Mouse (Mus musculus) spleen, adult 2 months (tissue): ENCODE results near the gene Cryzl2. TPM values are rescaled to one million over a fixed set of nuclear protein-coding genes. Genes with fewer than 3 reads are reported as not detected.

Experiments used
- DNase-seq, 2 experiments: peaks; one replicate each; pipeline versions ENCODE4 v3.0.0 to v3.0.0-alpha.2; 2012 to 2021; ENCODE audit warnings: low spot score in 2 of 2, low read depth in 1 of 2
- H3K27ac ChIP-seq: fragments of 200-500 bp; 2 replicates; pipeline ENCODE4 v1.5.1; 2012; ENCODE audit warnings: low read length, inconsistent platforms; ENCODE audit not compliant: insufficient read depth
- H3K27me3 ChIP-seq: fragments of 200-500 bp; 2 replicates; pipeline ENCODE4 v1.6.1; 2012; ENCODE audit warnings: mild to moderate bottlenecking, moderate library complexity, low read length, inconsistent platforms; ENCODE audit not compliant: control insufficient read depth, insufficient read depth
- H3K36me3 ChIP-seq: fragments of 200-500 bp; 2 replicates; pipeline ENCODE4 v1.6.1; 2012; ENCODE audit warnings: mild to moderate bottlenecking, low read length, inconsistent platforms; ENCODE audit not compliant: control insufficient read depth, insufficient read depth
- H3K4me1 ChIP-seq: fragments of 200-500 bp; 2 replicates; pipeline ENCODE4 v1.6.1; 2011; ENCODE audit warnings: inconsistent platforms; ENCODE audit not compliant: control insufficient read depth, insufficient read depth, insufficient read length
- H3K4me3 ChIP-seq: fragments of 200-500 bp; 2 replicates; pipeline ENCODE4 v1.5.1; 2011; ENCODE audit warnings: mild to moderate bottlenecking, inconsistent platforms; ENCODE audit not compliant: insufficient read depth, insufficient read length; ENCODE audit errors: extremely low read depth
- CTCF ChIP-seq: fragments of 200-500 bp; IDR thresholded peaks from 2 replicates; pipeline ENCODE4 v1.5.1; 2011; ENCODE audit warnings: mild to moderate bottlenecking, inconsistent platforms; ENCODE audit not compliant: insufficient read depth, insufficient read length, insufficient replicate concordance; ENCODE audit errors: extremely low read depth
- POLR2A ChIP-seq: fragments of 200-500 bp; IDR thresholded peaks from 2 replicates; pipeline ENCODE4 v1.6.1; 2011; ENCODE audit warnings: low read depth, low read length, inconsistent platforms
- WGBS: fragments of 180-500 bp; shearing (Covaris S2); methylation state at CpG from one replicate; pipeline ENCODE4 v1.1.7; 2018; 5-methylcytosine and 5-hydroxymethylcytosine counted together
- polyA plus RNA-seq: library from polyadenylated mRNA; depleted of rRNA; stranded (reverse); fragments of >200 nt; gene quantifications from 2 replicates; pipeline ENCODE4 v1.2.3, GENCODE M21; 2012

Gene Cryzl2
- polyA plus RNA-seq, 1 experiment, result 11.1 TPM

DNA sequence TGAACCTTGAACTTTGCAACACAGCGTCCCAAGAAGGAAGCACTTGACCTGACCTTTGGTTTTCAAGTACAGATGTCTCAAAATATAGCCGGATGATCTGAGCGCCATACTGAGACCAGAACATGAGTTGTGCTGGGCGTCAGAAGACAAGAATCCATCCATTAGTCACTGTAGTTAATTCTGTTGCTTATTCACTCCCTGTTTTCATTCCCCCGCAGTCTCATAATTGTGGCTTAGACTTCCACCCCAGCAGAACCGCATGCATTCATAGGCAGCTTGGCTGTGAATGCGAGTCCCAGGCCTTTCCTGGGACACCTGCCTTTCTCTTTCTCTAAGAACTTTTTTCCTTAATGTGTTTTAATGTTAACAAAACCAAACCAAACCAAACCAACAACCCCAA, 14.3 kb downstream of the Cryzl2 start:
- no peaks in the 10 kb centered on the region for H3K27me3 ChIP-seq
- WGBS, result 87% methylated on average over 7 of the region's 7 CpGs
- no peaks in the 10 kb centered on the region for H3K4me1 ChIP-seq
- H3K36me3 ChIP-seq, result no peaks in the 10 kb centered on the region
- TF ChIP-seq CTCF (no peak), POLR2A (no peak)
- H3K27ac ChIP-seq, result no peak overlapping the region
- DNase-seq, result no peak
- H3K4me3 ChIP-seq, result no peak overlapping the region

DNA sequence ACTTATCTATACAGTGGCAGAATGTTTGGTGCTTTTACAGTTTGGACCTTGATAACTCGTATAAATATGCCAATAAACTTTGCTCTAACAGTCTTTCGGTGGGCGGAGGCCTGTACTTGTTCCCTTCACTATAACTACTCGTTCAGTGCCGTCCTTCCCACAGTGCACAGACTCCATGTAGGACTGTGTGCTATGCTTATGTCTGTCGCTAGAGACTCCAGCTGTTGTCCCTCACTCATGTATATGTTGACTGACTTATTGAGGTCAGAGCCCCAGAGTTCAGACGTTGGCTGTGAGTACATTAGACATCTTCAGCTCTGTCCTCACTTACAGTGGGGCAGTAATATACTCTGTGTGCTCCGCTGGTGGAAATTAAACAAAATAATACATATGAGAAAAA, 16.5 kb downstream of the Cryzl2 start:
- no peak for DNase-seq
- no peak overlapping the region for H3K27ac ChIP-seq
- no peak for TF ChIP-seq CTCF
- no peak for TF ChIP-seq POLR2A
- no peaks in the 10 kb centered on the region for H3K36me3 ChIP-seq
- H3K27me3 ChIP-seq, result no peaks in the 10 kb centered on the region
- WGBS, result 89% methylated on average over 8 of the region's 8 CpGs
- H3K4me1 ChIP-seq, result no peaks in the 10 kb centered on the region
- no peak overlapping the region for H3K4me3 ChIP-seq

DNA sequence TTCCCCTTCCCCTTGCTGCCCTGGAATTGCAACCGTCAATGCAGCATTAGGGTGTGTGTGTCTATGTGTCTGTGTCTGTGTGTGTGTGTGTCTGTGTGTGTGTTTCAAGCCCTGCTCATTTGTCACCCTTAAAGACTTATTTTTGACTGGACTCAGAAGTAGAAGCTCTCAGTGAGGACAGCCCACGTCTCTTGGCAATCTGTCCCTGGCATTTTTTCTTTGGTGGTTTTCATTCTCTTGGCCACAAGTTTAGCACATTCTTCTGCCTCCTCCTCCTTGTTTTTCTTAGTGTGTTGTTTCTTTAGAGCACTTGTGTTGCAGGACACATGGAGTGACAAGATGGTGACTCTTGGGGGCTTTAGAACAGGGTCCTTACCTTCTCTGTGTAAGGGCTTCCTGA, 17.9 kb downstream of the Cryzl2 start:
- Histone ChIP-seq H3K4me1 (no peaks in the 10 kb centered on the region), H3K27ac (no peak overlapping the region), H3K27me3 (no peaks in the 10 kb centered on the region), H3K4me3 (no peak overlapping the region), H3K36me3 (no peaks in the 10 kb centered on the region)
- no peak for DNase-seq
- no peak for TF ChIP-seq POLR2A
- no peak for TF ChIP-seq CTCF
- WGBS, result 81% methylated on average over 2 of the region's 2 CpGs

DNA sequence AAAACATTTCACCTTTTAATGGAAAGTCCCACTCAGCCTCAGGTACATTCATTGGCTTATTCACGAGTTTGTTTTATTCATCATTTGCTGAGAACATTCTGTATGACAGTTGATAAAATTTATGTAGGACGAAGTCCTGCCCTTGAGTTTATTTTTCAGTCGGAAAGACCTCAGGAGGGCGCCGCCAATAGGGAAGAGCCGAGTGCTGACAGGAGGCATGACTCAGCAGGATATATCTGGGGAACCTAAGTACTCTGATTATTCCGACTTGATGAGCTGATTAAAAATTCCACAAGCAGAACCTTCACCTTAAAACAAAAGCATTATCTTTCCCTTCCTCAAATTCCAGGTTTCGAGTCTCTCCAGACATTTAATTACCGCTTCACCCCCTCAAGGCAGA, 21.7 kb downstream of the Cryzl2 start:
- no peak for DNase-seq
- WGBS, result 48% methylated on average over 9 of the region's 9 CpGs
- Histone ChIP-seq H3K4me3 (no peak overlapping the region), H3K36me3 (no peaks in the 10 kb centered on the region), H3K27me3 (no peaks in the 10 kb centered on the region), H3K27ac (no peak overlapping the region), H3K4me1 (no peaks in the 10 kb centered on the region)
- no peak for TF ChIP-seq POLR2A
- no peak for TF ChIP-seq CTCF

DNA sequence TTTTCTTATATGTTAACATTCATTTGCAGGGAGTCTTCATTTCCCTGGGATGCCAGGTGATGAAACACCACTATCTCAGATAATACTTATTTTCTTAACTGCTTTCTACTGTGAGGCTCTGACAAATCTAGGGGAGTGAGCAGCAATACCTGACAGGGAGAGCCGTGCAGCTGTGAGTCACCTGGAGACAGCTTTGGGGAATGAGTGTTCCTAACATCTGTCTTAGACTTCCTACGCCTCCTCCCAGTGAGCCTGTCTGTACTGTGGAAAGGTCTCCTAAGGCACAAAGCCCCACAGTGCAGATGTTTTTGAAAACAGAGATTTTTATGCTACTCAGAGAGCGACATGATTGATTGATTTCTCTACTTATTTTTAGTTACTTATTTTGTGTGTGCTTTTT, 22.5 kb downstream of the Cryzl2 start:
- no peaks in the 10 kb centered on the region for H3K27me3 ChIP-seq
- no peaks in the 10 kb centered on the region for H3K4me1 ChIP-seq
- DNase-seq, result no peak
- H3K36me3 ChIP-seq, result no peaks in the 10 kb centered on the region
- no peak overlapping the region for H3K27ac ChIP-seq
- H3K4me3 ChIP-seq, result no peak overlapping the region
- TF ChIP-seq CTCF (no peak), POLR2A (no peak)
- 73% methylated on average over 3 of the region's 3 CpGs for WGBS

DNA sequence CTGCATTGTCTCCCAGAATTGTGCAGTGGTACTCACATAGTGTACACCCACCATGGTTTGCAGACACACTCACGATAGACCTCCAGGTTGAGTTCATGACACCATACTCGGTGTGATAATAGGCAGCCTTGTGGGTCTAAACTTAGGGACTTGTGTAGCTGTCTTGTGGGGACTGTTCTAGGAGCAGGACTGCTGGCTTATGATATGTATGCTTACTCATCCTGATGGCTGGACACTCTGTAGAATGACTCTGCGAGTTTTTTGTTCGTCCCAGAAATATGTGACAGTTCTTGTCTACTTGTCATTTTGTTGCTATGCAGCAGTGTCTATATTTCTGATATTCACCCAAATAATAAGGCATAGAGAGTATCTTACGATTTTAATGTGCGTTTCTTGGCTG, 23.3 kb downstream of the Cryzl2 start:
- DNase-seq, result no peak
- Histone ChIP-seq H3K36me3 (no peaks in the 10 kb centered on the region), H3K27ac (no peak overlapping the region), H3K4me1 (no peaks in the 10 kb centered on the region), H3K4me3 (no peak overlapping the region), H3K27me3 (no peaks in the 10 kb centered on the region)
- WGBS, result 86% methylated on average over 6 of the region's 6 CpGs
- TF ChIP-seq CTCF, result no peak
- TF ChIP-seq POLR2A, result no peak

DNA sequence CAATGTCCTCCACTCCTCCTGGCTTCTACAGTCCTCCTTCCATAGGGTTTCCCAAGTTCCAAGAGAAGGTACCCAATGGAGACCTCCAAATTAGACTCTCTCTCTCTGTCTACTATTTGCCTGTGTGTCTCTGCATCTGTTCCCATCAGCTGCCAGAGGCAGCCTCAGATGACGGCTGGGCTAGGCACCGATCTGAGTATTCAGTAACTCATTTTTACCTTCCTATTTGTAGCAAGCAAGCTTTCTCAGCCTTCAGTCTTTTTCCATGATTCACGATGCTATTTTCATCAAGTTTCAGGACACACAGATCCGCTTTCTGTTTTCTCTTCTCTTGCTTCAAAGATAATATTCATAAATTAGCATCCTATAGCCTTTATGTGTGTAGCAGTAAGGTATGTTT, 25.8 kb downstream of the Cryzl2 start:
- no peak for DNase-seq
- WGBS, result 90% methylated on average over 4 of the region's 4 CpGs
- Histone ChIP-seq H3K36me3 (no peaks in the 10 kb centered on the region), H3K27me3 (no peaks in the 10 kb centered on the region), H3K4me1 (no peaks in the 10 kb centered on the region), H3K4me3 (no peak overlapping the region), H3K27ac (no peak overlapping the region)
- TF ChIP-seq CTCF (no peak), POLR2A (no peak)
